Mouse (Mus musculus) forebrain, embryonic 15.5 days (tissue): Measurements from ENCODE around the gene Idh2. TPM values are rescaled to one million over a fixed set of nuclear protein-coding genes. Genes with fewer than 3 reads are reported as not detected.
A peak's percentile ranks its signal among the peaks of the same experiment; 100 is the strongest.
"Not testable (repeated sequence)": the region's sequence is repeated elsewhere in the genome, so short reads cannot be mapped to it uniquely, and the experiment has no call there.

ENCODE experiments used
- ATAC-seq: fragments of 200-750 bp; cut with Nextera tagmentation; replicated peaks from 2 replicates; pipeline ENCODE4 v1.8.0; 2017; ENCODE audit warnings: mild to moderate bottlenecking, moderate TSS enrichment, moderate library complexity
- H3K27ac ChIP-seq: fragments of 300-500 bp; sonication (generic); replicated peaks from 2 replicates; pipeline ENCODE4 v1.5.1; 2015; ENCODE audit warnings: mild to moderate bottlenecking, inconsistent platforms
- H3K27me3 ChIP-seq: fragments of 300-500 bp; sonication (generic); 2 replicates; pipeline ENCODE4 v1.6.1; 2015; ENCODE audit warnings: inconsistent platforms
- H3K36me3 ChIP-seq: fragments of 300-500 bp; sonication (generic); 2 replicates; pipeline ENCODE4 v1.6.1; 2015; ENCODE audit warnings: mild to moderate bottlenecking, inconsistent platforms
- H3K4me1 ChIP-seq: fragments of 300-500 bp; sonication (generic); 2 replicates; pipeline ENCODE4 v1.6.1; 2015; ENCODE audit warnings: inconsistent platforms
- H3K4me2 ChIP-seq: fragments of 300-500 bp; sonication (generic); replicated peaks from 2 replicates; pipeline ENCODE4 v1.6.1; 2015; ENCODE audit warnings: mild to moderate bottlenecking, inconsistent platforms
- H3K4me3 ChIP-seq: fragments of 300-500 bp; sonication (generic); 2 replicates; pipeline ENCODE4 v1.5.1; 2015; ENCODE audit warnings: mild to moderate bottlenecking, inconsistent platforms
- H3K9ac ChIP-seq: fragments of 300-500 bp; sonication (generic); replicated peaks from 2 replicates; pipeline ENCODE4 v1.6.1; 2015; ENCODE audit warnings: mild to moderate bottlenecking, inconsistent platforms
- H3K9me3 ChIP-seq: fragments of 300-500 bp; sonication (generic); 2 replicates; pipeline ENCODE4 v1.6.1; 2016; ENCODE audit warnings: inconsistent platforms
- WGBS: fragments of 180-500 bp; shearing (Covaris S2); methylation state at CpG from one replicate; pipeline ENCODE4 v1.1.7; 2015; ENCODE audit warnings: mixed read lengths; 5-methylcytosine and 5-hydroxymethylcytosine counted together
- polyA plus RNA-seq: library from polyadenylated mRNA; unstranded; fragments of >200 nt; fragmentation: Nextera tagmentation; extraction: Ambion mirVana; gene quantifications from 2 replicates; pipeline ENCODE4 v1.2.1, GENCODE M21; 2015

The Idh2 gene
- polyA plus RNA-seq, 1 experiment from 2014 or later, result 299 TPM

- peak; percentile 65 for ATAC-seq
- WGBS, result 11% methylated on average over 9 of the region's 9 CpGs
- Histone ChIP-seq H3K36me3 (no peaks in the 10 kb centered on the region), H3K4me1 (peaks cover 19% of the 10 kb centered on the region), H3K9me3 (peaks cover 2% of the 10 kb centered on the region; the same call in 1 of the 2 replicates), H3K4me2 (no peak overlapping the region), H3K9ac (no peak overlapping the region), H3K4me3 (no peak overlapping the region), H3K27ac (no peak overlapping the region), H3K27me3 (no peaks in the 10 kb centered on the region)
Measured at GRCm38 (mm10) chr7:80140815-80141214, 25.6 kb upstream of the Idh2 start.

GRCm38 (mm10) chr7:80138375-80138774 lies 23.2 kb upstream of the Idh2 start:
- H3K9me3 ChIP-seq, result peaks cover 2% of the 10 kb centered on the region; the same call in 1 of the 2 replicates
- no peak overlapping the region for H3K9ac ChIP-seq
- no peak for ATAC-seq
- H3K27me3 ChIP-seq, result no peaks in the 10 kb centered on the region
- no peaks in the 10 kb centered on the region for H3K36me3 ChIP-seq
- H3K4me3 ChIP-seq, result no peak overlapping the region
- WGBS, result 45% methylated on average over 1 of the region's 1 CpGs
- H3K27ac ChIP-seq, result no peak overlapping the region
- peaks cover 26% of the 10 kb centered on the region for H3K4me1 ChIP-seq
- H3K4me2 ChIP-seq, result no peak overlapping the region

GRCm38 (mm10) chr7:80135173-80135532 lies 20.0 kb upstream of the Idh2 start:
- Histone ChIP-seq H3K27ac (peak overlapping the region; percentile 75), H3K9ac (no peak overlapping the region), H3K4me1 (peaks cover 16% of the 10 kb centered on the region), H3K27me3 (no peaks in the 10 kb centered on the region), H3K4me2 (no peak overlapping the region), H3K4me3 (no peak overlapping the region), H3K36me3 (no peaks in the 10 kb centered on the region), H3K9me3 (peaks cover 2% of the 10 kb centered on the region; the same call in 1 of the 2 replicates)
- ATAC-seq, result no peak
- WGBS, result 80% methylated on average over 1 of the region's 1 CpGs

- Histone ChIP-seq H3K4me1 (peaks cover 16% of the 10 kb centered on the region), H3K4me3 (no peak overlapping the region), H3K9ac (no peak overlapping the region), H3K36me3 (no peaks in the 10 kb centered on the region), H3K4me2 (no peak overlapping the region), H3K27me3 (no peaks in the 10 kb centered on the region), H3K27ac (peak overlapping the region; percentile 75), H3K9me3 (peaks cover 2% of the 10 kb centered on the region; the same call in 1 of the 2 replicates)
- WGBS, result 28% methylated on average over 8 of the region's 8 CpGs
- ATAC-seq, result peak; percentile 84
Measured at GRCm38 (mm10) chr7:80134454-80135172, 19.4 kb upstream of the Idh2 start.

GRCm38 (mm10) chr7:80132541-80132940 lies 17.3 kb upstream of the Idh2 start:
- Histone ChIP-seq H3K27ac (no peak overlapping the region), H3K27me3 (no peaks in the 10 kb centered on the region), H3K4me2 (no peak overlapping the region), H3K9ac (no peak overlapping the region), H3K9me3 (peaks cover 2% of the 10 kb centered on the region; the same call in 1 of the 2 replicates), H3K4me1 (peaks cover 16% of the 10 kb centered on the region), H3K36me3 (no peaks in the 10 kb centered on the region), H3K4me3 (no peak overlapping the region)
- WGBS, result 54% methylated on average over 9 of the region's 9 CpGs
- no peak for ATAC-seq

- H3K9ac ChIP-seq, H3K36me3 ChIP-seq, H3K9me3 ChIP-seq, ATAC-seq, H3K4me3 ChIP-seq, H3K27ac ChIP-seq, H3K4me2 ChIP-seq, H3K27me3 ChIP-seq: not testable (repeated sequence)
- peaks cover 16% of the 10 kb centered on the region for H3K4me1 ChIP-seq
- WGBS, result 74% methylated on average over 7 of the region's 7 CpGs
Measured at GRCm38 (mm10) chr7:80131315-80131714, 16.1 kb upstream of the Idh2 start.

- no peak overlapping the region for H3K4me3 ChIP-seq
- H3K9ac ChIP-seq, result no peak overlapping the region
- peaks cover 16% of the 10 kb centered on the region for H3K4me1 ChIP-seq
- ATAC-seq, result no peak
- H3K27ac ChIP-seq, result no peak overlapping the region
- H3K4me2 ChIP-seq, result no peak overlapping the region
- no peaks in the 10 kb centered on the region for H3K9me3 ChIP-seq
- H3K27me3 ChIP-seq, result no peaks in the 10 kb centered on the region
- 42% methylated on average over 12 of the region's 12 CpGs for WGBS
- H3K36me3 ChIP-seq, result no peaks in the 10 kb centered on the region
Measured at GRCm38 (mm10) chr7:80130344-80131055, 15.3 kb upstream of the Idh2 start.

- H3K4me3 ChIP-seq, result no peak overlapping the region
- no peak for ATAC-seq
- 72% methylated on average over 4 of the region's 4 CpGs for WGBS
Measured at GRCm38 (mm10) chr7:80129278-80129677, 14.1 kb upstream of the Idh2 start.

GRCm38 (mm10) chr7:80123672-80124071 lies 8.5 kb upstream of the Idh2 start:
- no peak for ATAC-seq
- no peak overlapping the region for H3K4me2 ChIP-seq
- whole genome bisulfite sequencing, result 86% methylated on average over 2 of the region's 2 CpGs

More at GRCm38 (mm10) chr7:80129278-80129677, 14.1 kb upstream of the Idh2 start:
- no peaks in the 10 kb centered on the region for H3K36me3 ChIP-seq
- peaks cover 6% of the 10 kb centered on the region for H3K4me1 ChIP-seq
- no peaks in the 10 kb centered on the region for H3K9me3 ChIP-seq
- H3K27me3 ChIP-seq, result no peaks in the 10 kb centered on the region
- no peak overlapping the region for H3K27ac ChIP-seq
- no peak overlapping the region for H3K9ac ChIP-seq
- no peak overlapping the region for H3K4me2 ChIP-seq

GRCm38 (mm10) chr7:80123115-80123514 lies 7.9 kb upstream of the Idh2 start:
- H3K27me3 ChIP-seq, result no peaks in the 10 kb centered on the region
- H3K9ac ChIP-seq, result no peak overlapping the region
- WGBS, result 58% methylated on average over 4 of the region's 4 CpGs
- H3K4me2 ChIP-seq, result no peak overlapping the region
- H3K9me3 ChIP-seq, result no peaks in the 10 kb centered on the region
- H3K27ac ChIP-seq, result no peak overlapping the region
- no peaks in the 10 kb centered on the region for H3K4me1 ChIP-seq
- no peak overlapping the region for H3K4me3 ChIP-seq
- no peak for ATAC-seq
- no peaks in the 10 kb centered on the region for H3K36me3 ChIP-seq

More at GRCm38 (mm10) chr7:80123672-80124071, 8.5 kb upstream of the Idh2 start:
- no peak overlapping the region for H3K4me3 ChIP-seq
- no peak overlapping the region for H3K9ac ChIP-seq
- H3K4me1 ChIP-seq, result no peaks in the 10 kb centered on the region
- no peaks in the 10 kb centered on the region for H3K27me3 ChIP-seq
- H3K9me3 ChIP-seq, result no peaks in the 10 kb centered on the region
- no peak overlapping the region for H3K27ac ChIP-seq
- no peaks in the 10 kb centered on the region for H3K36me3 ChIP-seq

GRCm38 (mm10) chr7:80121083-80121482 lies 5.9 kb upstream of the Idh2 start:
- Histone ChIP-seq H3K4me2 (no peak overlapping the region), H3K9me3 (no peaks in the 10 kb centered on the region), H3K27ac (no peak overlapping the region), H3K9ac (no peak overlapping the region), H3K4me3 (no peak overlapping the region), H3K36me3 (no peaks in the 10 kb centered on the region), H3K4me1 (peaks cover 3% of the 10 kb centered on the region), H3K27me3 (no peaks in the 10 kb centered on the region)
- WGBS, result 65% methylated on average over 5 of the region's 5 CpGs
- no peak for ATAC-seq

- Histone ChIP-seq H3K4me2 (no peak overlapping the region), H3K36me3 (no peaks in the 10 kb centered on the region), H3K9me3 (no peaks in the 10 kb centered on the region), H3K4me1 (peaks cover 13% of the 10 kb centered on the region), H3K27ac (no peak overlapping the region), H3K4me3 (no peak overlapping the region), H3K27me3 (no peaks in the 10 kb centered on the region), H3K9ac (no peak overlapping the region)
- WGBS, result 81% methylated on average over 4 of the region's 4 CpGs
- no peak for ATAC-seq
Measured at GRCm38 (mm10) chr7:80119198-80119597, 4.0 kb upstream of the Idh2 start.
